Mouse (Mus musculus) CD4-positive, CD25-positive, alpha-beta regulatory T cell, adult 2 months (primary cell): ENCODE results near the gene Gria3.

Experiments used
- DNase-seq: peaks from one replicate; pipeline ENCODE4 v3.0.0-alpha.2; 2012; ENCODE audit warnings: low read depth, low spot score

Gene Gria3

GRCm38 (mm10) chrX:41400058-41400904 is at the start of gene Gria3:
Gria3 (plus strand) TSS chrX:41400854.
- peak; percentile 34 for DNase-seq

GRCm38 (mm10) chrX:41387086-41387485 is 13.6 kb upstream of the Gria3 start:
- DNase-seq, result no peak

DNA sequence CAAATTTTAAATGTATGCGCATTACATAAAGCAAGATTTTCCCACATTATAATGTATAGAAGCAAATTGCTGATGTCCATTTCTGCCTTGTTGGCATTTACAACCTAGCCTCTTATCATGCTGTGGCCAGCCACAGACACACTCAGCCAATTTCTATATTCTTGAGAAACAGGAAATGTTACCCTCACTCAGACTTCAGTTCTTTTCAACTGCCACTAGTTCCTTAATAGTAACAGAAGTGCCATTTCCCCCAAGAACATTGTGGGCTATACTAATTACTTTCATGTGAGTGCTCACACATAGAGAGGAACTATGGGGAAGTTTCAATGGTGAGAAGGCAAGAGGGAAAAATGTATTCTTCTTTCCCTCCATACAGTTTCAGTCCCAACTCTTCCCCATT is 11.6 kb upstream of the Gria3 start:
- no peak for DNase-seq

GRCm38 (mm10) chrX:41398482-41398881 is 2.2 kb upstream of the Gria3 start:
- DNase-seq, result no peak

GRCm38 (mm10) chrX:41401186-41401585 is 532 bp downstream of the Gria3 start:
- peak; percentile 1 for DNase-seq

- peak; percentile 5 for DNase-seq
Observed at GRCm38 (mm10) chrX:41401590-41402240, 1.1 kb downstream of the Gria3 start.

DNA sequence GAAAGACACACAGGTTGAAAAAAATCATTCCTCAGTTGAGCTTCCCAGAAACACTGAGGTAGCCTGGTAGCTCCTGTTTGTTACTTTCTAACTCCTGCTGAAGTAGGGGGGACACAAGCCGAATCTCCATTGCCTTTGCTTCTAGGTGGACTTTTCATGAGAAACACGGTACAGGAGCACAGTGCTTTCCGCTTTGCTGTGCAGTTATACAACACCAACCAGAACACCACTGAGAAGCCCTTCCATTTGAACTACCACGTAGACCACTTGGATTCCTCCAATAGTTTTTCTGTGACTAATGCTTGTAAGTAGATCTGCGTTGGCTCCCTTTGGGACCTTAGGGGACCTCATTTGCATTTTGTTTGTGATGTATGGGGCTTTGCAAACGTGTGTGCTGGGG is 2.0 kb downstream of the Gria3 start:
- DNase-seq, result no peak

- no peak for DNase-seq
Observed at GRCm38 (mm10) chrX:41406288-41406687, 5.6 kb downstream of the Gria3 start.

DNA sequence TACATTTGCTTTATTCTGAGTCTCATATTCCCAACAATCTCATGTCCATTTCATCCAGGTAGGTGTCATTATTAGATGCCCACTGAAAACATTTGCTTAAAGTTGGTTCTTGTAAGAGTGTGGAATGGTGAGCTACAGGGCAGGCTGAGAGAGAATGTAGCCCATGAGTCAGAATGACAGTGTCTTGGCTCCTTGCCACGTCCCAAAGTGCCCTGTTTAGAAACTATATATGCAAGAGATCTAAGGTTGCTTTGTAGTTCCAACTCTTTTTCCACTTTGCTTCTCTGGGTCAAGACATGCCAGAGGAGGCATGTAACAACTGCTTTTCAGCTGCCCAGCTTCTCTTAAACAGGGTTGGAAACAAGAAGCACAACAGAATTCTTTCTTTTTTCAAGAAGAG is 9.1 kb downstream of the Gria3 start:
- DNase-seq, result no peak

DNA sequence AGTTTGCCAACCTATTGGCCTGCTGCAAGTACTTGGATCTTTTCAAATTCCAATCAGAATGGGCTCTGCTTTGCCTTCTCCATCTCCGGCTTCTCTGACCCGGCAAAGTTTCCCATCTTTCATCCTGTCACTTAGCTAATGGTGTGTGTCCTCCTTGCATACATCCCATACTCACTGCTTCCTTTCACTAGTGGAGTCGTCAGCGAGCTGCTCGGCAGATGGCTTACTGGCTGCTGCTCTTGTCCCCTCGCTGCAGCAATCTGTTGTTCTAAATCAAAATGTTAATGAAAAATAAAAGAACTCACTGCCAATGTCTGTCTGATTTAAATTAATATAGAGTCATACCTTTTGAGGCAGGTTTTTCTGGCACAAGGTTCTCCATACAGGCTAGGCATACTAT is 25.0 kb downstream of the Gria3 start:
- no peak for DNase-seq

GRCm38 (mm10) chrX:41428011-41428410 is 27.4 kb downstream of the Gria3 start:
- no peak for DNase-seq

DNA sequence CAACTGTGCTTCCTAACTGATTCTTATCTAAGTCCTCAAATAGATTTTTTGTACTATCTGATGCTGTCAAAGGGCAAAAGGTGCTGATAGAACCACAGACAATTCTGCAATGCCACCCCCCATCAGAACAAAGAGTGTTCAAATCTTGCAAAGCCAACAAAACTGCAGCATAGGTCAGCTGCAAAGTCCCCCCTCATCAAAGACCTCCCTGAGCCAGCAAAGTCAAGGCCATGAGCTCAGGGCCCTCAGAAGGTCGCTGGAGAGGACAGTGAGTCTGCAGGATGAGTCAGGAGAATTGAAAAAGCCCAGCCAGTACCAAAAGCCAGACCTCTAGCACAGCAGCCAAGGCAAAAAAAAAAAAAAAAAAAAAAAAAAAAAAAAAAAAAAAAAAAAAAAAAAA is 34.9 kb downstream of the Gria3 start:
- no peak for DNase-seq

DNA sequence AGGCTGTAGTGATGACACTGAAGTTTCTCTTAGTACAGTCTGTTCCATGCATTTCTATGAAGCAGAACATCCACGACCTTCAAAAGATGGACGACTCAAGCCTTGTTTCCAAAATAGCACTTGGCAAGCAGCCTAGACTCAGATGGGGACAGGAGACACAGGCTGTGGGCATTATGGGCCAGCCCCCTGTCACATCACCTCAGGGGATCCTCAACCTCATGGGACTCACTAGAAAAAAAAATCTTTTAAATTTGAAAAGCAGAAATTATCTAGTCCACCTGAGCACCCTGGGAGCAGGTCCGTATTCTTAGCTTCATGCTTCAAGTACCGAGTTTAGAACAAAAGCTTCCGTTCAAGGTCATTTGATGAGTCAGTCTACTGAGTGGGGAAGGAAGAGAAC is 38.2 kb downstream of the Gria3 start:
- no peak for DNase-seq

DNA sequence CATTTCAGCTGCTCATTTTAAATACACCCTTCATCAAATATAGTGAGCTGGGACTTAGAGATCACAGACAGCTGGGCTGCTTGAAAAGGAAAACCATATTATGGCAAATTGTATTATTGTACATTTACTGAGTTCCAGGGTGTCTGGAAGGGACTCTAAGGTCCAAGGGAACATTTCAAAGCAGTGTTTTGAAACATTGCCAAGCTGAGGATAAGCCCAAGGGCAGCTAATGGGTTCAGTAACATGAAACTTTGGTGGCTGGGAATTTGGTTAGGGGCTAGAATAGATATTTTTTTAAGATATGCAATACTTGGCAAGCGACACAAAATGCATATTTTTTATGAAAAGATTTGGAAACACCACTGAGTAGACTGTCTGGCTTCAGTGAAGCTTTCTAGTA is 48.2 kb downstream of the Gria3 start:
- DNase-seq, result no peak

- DNase-seq, result no peak
Observed at GRCm38 (mm10) chrX:41477486-41477885, 76.8 kb downstream of the Gria3 start.

DNA sequence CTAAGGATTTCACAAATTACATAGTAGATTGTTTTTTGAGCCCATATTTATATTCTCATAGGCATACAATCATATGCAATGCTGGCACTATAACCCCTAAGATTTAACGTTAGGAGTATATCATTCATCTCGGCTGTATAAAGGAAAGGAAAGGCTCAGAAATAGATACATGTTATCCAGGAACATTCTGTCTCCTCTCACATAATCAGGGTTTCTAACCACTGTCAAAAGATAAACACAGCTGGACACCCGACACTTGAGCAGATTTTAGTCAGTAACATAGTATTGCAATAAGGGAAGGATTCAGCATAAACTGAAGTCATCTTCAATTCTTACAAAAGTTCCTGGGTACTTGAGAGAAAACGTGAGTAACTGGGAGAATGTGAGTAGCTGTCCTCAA is 95.9 kb downstream of the Gria3 start:
- no peak for DNase-seq

GRCm38 (mm10) chrX:41505371-41505770 is 104.7 kb downstream of the Gria3 start:
- no peak for DNase-seq

- no peak for DNase-seq
Observed at GRCm38 (mm10) chrX:41507959-41508358, 107.3 kb downstream of the Gria3 start.

GRCm38 (mm10) chrX:41514982-41515381 is 114.3 kb downstream of the Gria3 start:
- no peak for DNase-seq

DNA sequence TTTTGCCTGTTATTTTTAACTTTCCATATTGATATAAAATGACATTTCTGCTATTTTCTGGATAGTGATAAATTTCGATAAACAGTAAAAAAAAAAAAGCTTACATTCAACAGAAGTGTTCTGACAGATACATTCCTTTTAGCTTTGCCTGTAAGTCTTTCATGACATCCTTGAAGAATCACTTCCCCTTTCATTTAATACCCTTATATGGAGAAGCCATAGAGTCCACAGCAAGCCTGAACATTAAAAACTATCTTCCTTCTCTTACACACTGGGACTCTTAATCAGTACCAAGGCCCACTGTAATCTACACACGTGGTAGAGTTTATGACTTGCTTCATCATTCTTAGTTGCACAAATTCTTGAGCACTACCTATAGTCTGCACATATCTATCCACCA is 131.9 kb downstream of the Gria3 start:
- no peak for DNase-seq

- DNase-seq, result no peak
Observed at GRCm38 (mm10) chrX:41535886-41536285, 135.2 kb downstream of the Gria3 start.

- no peak for DNase-seq
Observed at GRCm38 (mm10) chrX:41562296-41563060, 161.8 kb downstream of the Gria3 start.
